Mouse (Mus musculus) right cerebral cortex, postnatal 14 days (tissue): ENCODE results near the gene Scnn1b.

Source experiments
- DNase-seq: peaks from one replicate; pipeline ENCODE4 v3.0.0; 2022

The Scnn1b gene

GRCm38 (mm10) chr7:121924361-121924760, 59.5 kb downstream of the Scnn1b start:
- no peak for DNase-seq

- no peak for DNase-seq
Observed at GRCm38 (mm10) chr7:121927882-121928281, 63.0 kb downstream of the Scnn1b start.

DNA sequence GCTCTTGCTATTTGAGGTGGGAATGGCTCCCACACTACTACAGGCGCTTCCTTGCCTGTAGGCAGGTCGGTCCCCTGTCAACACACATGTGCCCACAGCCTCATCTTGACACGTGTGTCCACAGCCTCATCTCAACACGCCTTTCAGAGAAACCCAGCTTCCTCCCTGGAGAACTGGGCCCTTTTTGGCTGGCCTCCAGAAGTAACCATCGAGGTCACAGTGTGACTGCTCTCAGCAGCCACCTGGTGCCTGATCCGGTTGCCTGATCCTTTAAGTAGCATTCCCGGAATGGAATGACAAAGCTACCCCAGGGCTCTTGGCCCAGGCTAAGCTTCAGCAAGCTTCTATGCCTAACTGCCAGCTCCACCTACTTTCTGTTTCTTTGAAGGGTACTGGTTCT, 66.4 kb downstream of the Scnn1b start:
- DNase-seq: no peak

DNA sequence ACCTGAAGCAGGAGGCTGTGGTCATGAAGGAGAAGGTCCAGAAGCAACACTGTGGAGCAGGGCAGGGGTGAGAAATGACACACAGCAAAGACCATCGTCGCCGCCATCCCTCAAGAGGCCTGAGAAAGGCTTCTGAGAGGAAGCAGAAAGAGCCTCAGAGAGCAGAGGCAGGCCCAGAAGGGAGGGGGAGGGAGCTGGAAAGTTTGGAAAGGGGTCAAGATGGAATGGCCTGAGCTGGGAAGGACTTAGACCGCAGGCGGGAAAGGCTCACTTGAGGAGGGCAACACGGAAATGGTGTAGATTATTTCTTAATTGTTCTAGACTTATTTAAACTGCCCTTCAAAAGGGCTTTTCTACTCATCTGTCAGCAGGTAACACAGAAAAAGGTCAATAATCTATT, 68.8 kb downstream of the Scnn1b start:
- no peak for DNase-seq

GRCm38 (mm10) chr7:121934346-121934745, 69.5 kb downstream of the Scnn1b start:
- DNase-seq: no peak

DNA sequence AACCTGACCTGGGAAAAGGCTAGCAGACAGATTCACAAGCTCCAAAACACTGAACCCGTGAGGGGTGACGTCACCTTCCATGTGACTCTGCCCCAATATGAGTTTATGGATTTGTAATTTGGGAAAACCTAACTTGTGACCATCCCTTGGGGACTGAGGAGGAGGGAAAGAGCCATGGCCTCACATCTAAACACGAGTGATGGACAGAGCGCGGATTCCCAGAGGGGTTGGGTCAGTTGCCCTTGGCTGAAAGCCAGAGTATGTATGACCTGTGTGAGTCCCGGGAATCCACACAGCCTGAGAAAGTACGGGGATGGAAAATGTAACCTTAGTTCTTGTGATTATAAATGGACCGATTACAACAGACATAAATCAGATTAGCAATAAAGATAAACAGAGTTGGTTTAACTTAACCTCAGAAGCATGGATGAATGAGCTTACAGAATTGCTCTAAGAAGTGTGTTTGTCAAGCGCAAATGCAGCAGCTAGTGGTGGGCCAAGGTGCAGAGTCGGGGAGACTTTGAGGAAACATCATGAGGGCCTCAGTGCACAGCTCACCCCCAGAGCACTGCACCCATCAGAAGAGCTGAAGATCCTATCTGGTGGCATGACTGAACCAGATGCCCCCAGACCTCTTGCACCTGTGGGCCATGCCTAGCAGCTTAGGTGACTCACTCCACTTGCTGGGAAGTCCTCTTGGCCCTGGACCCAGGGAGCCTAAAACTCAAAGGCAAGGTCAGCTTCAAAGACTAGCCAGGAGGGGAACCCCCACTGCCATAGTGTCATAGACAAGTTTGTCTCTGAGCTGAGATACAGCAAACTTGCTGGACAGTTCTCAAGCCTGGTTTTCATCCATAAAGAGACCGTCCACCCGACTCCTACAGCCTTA, 71.3 kb downstream of the Scnn1b start:
- DNase-seq: no peak

DNA sequence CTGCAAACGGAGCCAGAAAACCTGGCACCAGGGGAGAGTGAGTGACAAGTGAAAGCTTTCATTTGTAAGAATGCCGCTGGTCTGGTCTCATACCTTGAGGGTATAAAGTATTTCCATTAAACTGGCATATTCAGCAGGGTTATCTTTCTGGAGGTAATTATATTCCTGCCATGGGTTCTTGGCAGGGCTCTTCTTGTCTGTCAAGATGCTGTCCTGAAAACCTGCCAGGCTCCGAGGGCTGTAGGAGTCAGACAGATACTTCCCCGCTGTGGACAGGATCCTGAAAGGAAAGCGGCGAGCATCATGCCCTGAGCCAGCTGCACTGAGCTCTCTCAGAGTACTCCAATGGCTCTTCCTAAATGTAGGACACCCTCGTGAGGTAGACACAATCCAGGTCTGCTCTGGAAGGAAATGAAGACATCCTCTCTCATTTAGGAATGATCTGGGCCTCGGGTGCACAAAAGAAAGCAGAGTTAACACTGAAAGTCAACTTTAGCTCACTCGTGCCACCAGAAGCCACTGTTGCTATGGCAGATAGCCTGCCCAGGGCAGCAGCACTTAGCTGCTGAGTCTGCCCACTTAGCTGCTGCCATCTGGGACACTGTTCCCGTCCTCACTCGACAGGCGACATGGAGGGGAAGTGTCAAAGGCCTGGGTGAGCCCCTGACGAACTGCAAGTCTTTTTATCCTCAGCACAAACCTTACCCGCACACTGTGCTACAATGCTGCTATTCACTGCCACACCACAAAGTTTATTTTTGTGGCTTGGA, 72.2 kb downstream of the Scnn1b start:
- DNase-seq: no peak

DNA sequence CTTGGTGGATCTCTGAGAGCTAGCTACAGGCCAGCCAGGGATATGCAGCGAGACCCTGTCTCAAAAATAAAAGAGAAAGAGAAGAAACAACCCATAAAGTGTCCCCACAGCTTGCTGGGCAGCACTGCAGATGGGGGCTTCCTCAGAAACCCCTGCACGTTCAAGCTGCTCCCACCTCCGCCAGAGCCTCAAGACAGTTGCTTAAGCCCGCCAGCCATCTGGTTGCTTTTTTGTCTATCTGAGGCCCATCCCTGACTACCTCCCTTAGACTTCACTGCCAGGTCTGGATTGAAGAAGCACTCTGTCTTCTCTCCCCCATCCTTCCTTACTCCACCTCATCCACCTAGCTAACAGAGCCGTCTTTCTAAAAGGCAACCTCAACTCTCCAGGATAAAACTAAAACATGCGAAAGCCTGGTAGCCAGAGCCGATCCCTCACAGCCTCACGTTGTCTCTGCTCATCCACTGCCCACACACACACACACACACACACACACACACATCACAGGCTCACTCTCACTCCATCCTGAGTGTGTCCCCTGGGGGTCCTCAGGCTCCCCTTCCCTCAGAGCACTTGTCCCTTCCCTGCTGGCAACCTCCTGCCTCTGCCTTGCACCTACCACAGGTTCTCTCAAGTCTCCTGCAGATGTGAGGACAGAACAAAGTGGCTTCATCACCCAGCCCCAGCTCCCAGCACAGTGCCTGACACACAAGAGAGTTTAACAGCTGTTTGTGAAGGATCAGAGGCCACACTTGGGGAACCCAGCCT, 73.5 kb downstream of the Scnn1b start:
- no peak for DNase-seq

DNA sequence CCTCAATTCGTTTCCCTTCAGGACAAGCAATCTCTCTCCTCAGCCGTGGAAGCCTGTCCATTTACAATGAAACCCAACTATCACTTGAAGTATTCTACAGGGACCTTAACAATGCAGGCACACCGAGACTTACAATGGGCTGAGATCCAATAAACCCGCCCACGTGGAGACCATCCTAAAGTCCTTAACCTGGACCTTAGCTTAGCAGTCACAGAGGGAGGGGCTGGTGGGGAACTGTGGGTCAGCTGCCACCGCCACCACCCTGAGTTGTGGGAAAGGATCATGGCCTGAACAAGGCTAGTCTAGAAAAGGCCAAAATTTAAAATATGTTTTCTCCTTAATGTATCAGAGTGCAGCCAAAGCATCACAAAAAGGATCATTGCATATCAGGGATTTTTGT, 74.4 kb downstream of the Scnn1b start:
- no peak for DNase-seq

DNA sequence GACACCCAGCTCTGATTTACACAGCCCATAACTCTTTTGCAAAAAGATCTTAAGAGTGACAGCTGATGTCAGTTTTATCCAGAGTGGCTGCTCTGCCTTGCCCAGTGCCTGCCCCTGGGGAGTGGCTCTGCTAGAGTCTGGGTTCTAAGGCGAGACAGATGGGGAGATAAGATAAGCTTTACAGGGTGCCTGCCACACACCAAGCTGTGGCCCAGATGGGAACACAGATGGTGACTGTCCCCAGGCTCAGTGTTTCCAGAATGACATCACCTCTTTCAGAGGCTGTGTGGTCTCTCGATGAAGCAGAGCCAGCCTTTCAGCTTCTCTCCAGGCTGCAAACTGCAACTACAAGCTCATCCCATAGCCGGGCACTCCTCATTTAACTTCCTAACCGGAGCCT, 74.9 kb downstream of the Scnn1b start:
- peak; percentile 62 for DNase-seq

- no peak for DNase-seq
Observed at GRCm38 (mm10) chr7:121941016-121941415, 76.2 kb downstream of the Scnn1b start.

GRCm38 (mm10) chr7:121941640-121942039, 76.8 kb downstream of the Scnn1b start:
- DNase-seq: no peak

DNA sequence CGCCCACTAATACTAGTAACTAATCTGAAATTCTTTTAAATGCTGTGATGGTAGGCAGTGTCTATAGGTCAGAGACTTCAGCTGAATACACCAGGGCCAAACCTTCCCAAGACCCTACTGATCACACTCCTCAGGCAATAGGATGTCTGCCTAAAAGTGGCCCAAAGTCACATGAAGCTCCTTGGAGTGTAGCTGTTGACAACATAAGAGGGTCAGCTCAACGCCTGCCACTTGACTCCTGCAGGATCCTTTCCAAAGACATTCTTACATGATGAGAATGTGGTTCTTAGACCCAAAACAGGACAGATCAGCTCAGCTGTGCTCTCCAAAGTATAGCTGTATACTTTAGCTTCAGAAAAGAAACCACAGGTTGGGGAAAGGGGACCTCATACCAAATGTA, 77.5 kb downstream of the Scnn1b start:
- no peak for DNase-seq

DNA sequence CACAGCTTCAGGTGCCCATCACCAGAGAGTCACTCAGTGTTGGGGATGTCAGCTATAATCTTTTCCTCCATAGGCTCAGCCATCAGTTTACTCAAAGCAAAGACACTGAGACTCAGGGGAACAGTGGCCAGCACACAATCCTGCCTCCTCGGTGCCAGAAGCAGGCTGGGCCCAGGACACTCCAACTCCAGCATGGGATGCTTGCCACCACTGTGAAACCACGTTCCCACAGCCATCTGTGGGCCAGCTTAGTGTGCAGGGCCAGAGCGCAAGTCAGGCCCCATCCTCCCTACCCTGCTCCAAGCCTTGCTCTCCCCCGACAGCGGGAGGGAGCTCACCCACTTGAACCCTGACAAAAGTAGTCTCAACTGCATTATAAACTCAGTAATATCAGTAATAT, 81.4 kb downstream of the Scnn1b start:
- DNase-seq: no peak

DNA sequence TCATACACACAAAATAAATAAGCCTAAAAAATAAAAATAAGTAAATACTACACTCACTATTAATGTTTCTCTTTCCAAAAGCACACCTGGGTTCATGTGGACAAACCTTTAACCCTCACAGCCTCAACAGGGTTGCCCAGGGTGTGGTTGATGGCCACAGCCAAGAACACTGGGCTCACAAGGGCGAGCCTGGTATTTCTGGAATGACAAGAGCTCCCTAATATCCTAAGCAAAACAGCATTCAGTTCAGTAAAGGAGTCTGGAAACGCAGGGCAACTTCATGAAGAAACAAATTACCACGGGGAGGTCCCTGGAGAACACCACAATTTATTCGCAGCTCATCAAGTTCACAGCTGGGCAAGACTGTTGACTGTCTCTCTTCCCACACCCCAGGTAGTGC, 82.7 kb downstream of the Scnn1b start:
- DNase-seq: no peak

- DNase-seq: no peak
Observed at GRCm38 (mm10) chr7:121954891-121955669, 90.2 kb downstream of the Scnn1b start.

GRCm38 (mm10) chr7:121955802-121956201, 91.0 kb downstream of the Scnn1b start:
- DNase-seq: no peak

GRCm38 (mm10) chr7:121961913-121962570, 97.2 kb downstream of the Scnn1b start:
- no peak for DNase-seq

DNA sequence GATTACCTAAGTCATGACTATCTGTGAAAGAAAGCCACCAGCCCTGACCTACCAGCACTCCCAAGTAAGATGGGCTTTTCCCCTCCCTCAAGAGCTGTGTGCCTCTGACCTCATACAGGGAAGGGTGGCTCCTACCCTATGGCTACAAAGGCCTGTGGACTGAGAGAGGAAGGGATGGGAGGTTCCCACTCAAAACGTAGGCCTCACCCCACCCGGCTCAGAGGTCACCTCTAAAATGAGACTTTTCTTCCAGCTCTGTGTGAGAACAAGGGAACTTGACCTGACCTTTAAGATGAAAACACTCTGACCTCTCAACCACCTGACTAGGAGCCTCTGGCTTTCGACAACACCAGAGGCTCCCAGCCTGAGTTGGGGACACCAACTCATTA, 97.7 kb downstream of the Scnn1b start:
- DNase-seq: no peak

DNA sequence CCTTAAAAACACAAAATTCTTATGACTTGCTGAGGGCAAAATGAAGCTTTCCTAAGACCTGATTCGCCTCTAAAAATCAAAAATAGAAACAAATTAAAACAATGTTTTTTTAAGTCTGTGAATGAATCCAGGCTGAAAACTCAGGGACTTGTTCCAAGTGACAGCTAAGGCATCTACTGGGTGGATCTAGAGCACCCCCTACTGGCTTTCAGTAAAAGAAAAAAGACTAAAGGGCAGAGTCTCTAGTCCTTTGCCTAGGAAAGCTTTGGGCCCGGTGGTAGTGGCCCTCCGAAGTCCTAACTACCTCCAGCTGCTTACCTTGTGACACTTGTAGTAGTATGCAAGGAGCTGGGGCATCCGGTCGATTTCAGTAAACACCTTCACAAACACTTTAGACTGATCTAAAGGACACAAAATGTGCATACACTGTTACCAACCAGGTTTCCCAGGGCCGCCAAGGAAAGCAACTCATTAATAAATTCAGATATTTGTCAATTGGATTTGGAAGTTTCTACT, 99.1 kb downstream of the Scnn1b start:
- peak; percentile 22 for DNase-seq

- no peak for DNase-seq
Observed at GRCm38 (mm10) chr7:121966169-121966568, 101.3 kb downstream of the Scnn1b start.
